ENCODE assay signal across 10 mouse cellular contexts in genomic region chr1:55665137-55665827, GRCm38 (mm10).
DNase-seq lines count a peak whose midpoint lies in the region; ATAC-seq and TF ChIP-seq lines count a peak whose summit lies in the region.
"Had no signal": no experiment of that assay in that cellular context is flagged by ENCODE, and none has a peak within 500 bp of the region (broad histone marks: within the 10 kb centered on the region; RNA-seq: fewer than 3 reads in every experiment).

No protein-coding gene starts in this region.

- peak overlapping the region; percentile 40 for H3K27ac ChIP-seq in heart, adult 2 months
- no peak overlapping the region for H3K27ac ChIP-seq in heart, embryonic 12.5 days (ENCODE audit: poor library complexity, severe bottlenecking)
- H3K27ac ChIP-seq in CH12.LX (ENCODE audit: insufficient read depth, low read depth): no peak overlapping the region
- peak overlapping the region; percentile 86 for H3K27ac ChIP-seq in forebrain, embryonic 15.5 days (replicated peaks)
- H3K27ac ChIP-seq in midbrain, embryonic 12.5 days (replicated peaks): peak overlapping the region; percentile 72
- H3K27ac ChIP-seq: heart, embryonic 15.5 days; limb, embryonic 15.5 days had no signal

- intact Hi-C loops in heart, adult 2 months (cut with DNase I): no loop called here

- H3K36me3 ChIP-seq in heart, adult 2 months (ENCODE audit: control insufficient read depth, insufficient read depth, low read length): no peaks in the 10 kb centered on the region
- H3K36me3 ChIP-seq in heart, embryonic 12.5 days: no peaks in the 10 kb centered on the region
- H3K36me3 ChIP-seq in CH12.LX (replicated peaks in 1 of 2; ENCODE audit: control insufficient read depth in 1 of 2, insufficient read depth in 1 of 2, low read length in 1 of 2): no peaks in the 10 kb centered on the region
- no peaks in the 10 kb centered on the region for H3K36me3 ChIP-seq in forebrain, embryonic 15.5 days
- H3K36me3 ChIP-seq in midbrain, embryonic 12.5 days: no peaks in the 10 kb centered on the region
- H3K36me3 ChIP-seq: heart, embryonic 15.5 days; limb, embryonic 15.5 days had no signal

- H3K4me3 ChIP-seq in heart, adult 2 months: no peak overlapping the region
- no peak overlapping the region for H3K4me3 ChIP-seq in heart, embryonic 12.5 days
- no peak overlapping the region for H3K4me3 ChIP-seq in CH12.LX (replicated peaks in 1 of 3; ENCODE audit: low read depth in 2 of 3, low read length in 2 of 3, poor library complexity in 1 of 3)
- H3K4me3 ChIP-seq in forebrain, embryonic 15.5 days: no peak overlapping the region
- no peak overlapping the region for H3K4me3 ChIP-seq in midbrain, embryonic 12.5 days
- H3K4me3 ChIP-seq: heart, embryonic 15.5 days; limb, embryonic 15.5 days had no signal

- DNase-seq in heart, adult 2 months: peak in 1 of 2 experiments; percentile 14
- no peak for DNase-seq in CH12.LX (ENCODE audit: extremely low read depth)
- no peak for DNase-seq in spleen, adult 18-20 months
- no peak for DNase-seq in spleen, postnatal 4 days (ENCODE audit: low spot score in 2 of 2)
- no peak for DNase-seq in thymus, postnatal 0 days (ENCODE audit: low spot score)

- no peaks in the 10 kb centered on the region for H3K79me2 ChIP-seq in heart, adult 2 months (replicated peaks; ENCODE audit: control insufficient read depth, insufficient read depth, low read length)
- no peaks in the 10 kb centered on the region for H3K79me2 ChIP-seq in CH12.LX (replicated peaks; ENCODE audit: control insufficient read depth, extremely low read depth, insufficient read depth, poor library complexity, severe bottlenecking)

- no peak for ATAC-seq in heart, embryonic 12.5 days (ENCODE audit: insufficient number of reproducible peaks, low FRiP score)
- ATAC-seq in forebrain, embryonic 15.5 days (replicated peaks): peak; percentile 62
- 0 out of 2 replicates have a peak, but pooled peaks have one; percentile 39 for ATAC-seq in midbrain, embryonic 12.5 days (ENCODE audit: low FRiP score, low read depth)

- 43% methylated on average over 10 of the region's 10 CpGs for WGBS in heart, adult 2 months
- 52% methylated on average over 10 of the region's 10 CpGs for WGBS in heart, embryonic 12.5 days
- WGBS in forebrain, embryonic 15.5 days: 45% methylated on average over 10 of the region's 10 CpGs
- WGBS in midbrain, embryonic 12.5 days: 68% methylated on average over 10 of the region's 10 CpGs

- dilution Hi-C loops in CH12.LX (cut with MboI; ENCODE audit: extremely low pct_ligation_motif_present, extremely low pct_unique_long_range_greater_than_20kb, low sequenced_read_pairs): no loop called here

- in situ Hi-C loops in CH12.LX (cut with MboI; ENCODE audit: low pct_ligation_motif_present, low pct_unique_long_range_greater_than_20kb, low sequenced_read_pairs): no loop called here

- TF ChIP-seq POLR2A in heart, adult 2 months (IDR thresholded peaks at IDR 0.05; ENCODE audit: insufficient read depth, low read depth, low read length): no peak
- TF ChIP-seq POLR2A in CH12.LX (IDR thresholded peaks at IDR 0.05; ENCODE audit: low read depth, low read length): no peak

- no peaks in the 10 kb centered on the region for H3K27me3 ChIP-seq in heart, adult 2 months (ENCODE audit: control insufficient read depth, insufficient read depth, low read length)
- no peaks in the 10 kb centered on the region; the same call in 1 of the 2 replicates for H3K27me3 ChIP-seq in heart, embryonic 12.5 days (replicated peaks)
- no peaks in the 10 kb centered on the region for H3K27me3 ChIP-seq in CH12.LX (replicated peaks)
- H3K27me3 ChIP-seq in forebrain, embryonic 15.5 days: no peaks in the 10 kb centered on the region
- peaks cover 20% of the 10 kb centered on the region for H3K27me3 ChIP-seq in midbrain, embryonic 12.5 days
- H3K27me3 ChIP-seq: heart, embryonic 15.5 days; limb, embryonic 15.5 days had no signal

- no peaks in the 10 kb centered on the region for H3K9me3 ChIP-seq in heart, embryonic 12.5 days (replicated peaks)
- H3K9me3 ChIP-seq in CH12.LX (replicated peaks; ENCODE audit: low read length): no peaks in the 10 kb centered on the region
- no peaks in the 10 kb centered on the region for H3K9me3 ChIP-seq in forebrain, embryonic 15.5 days
- H3K9me3 ChIP-seq in midbrain, embryonic 12.5 days: no peaks in the 10 kb centered on the region
- H3K9me3 ChIP-seq: heart, embryonic 15.5 days; limb, embryonic 15.5 days had no signal

- H3K4me1 ChIP-seq in heart, adult 2 months (ENCODE audit: control insufficient read depth, insufficient read depth, low read length): peaks cover 2% of the 10 kb centered on the region
- peaks cover 4% of the 10 kb centered on the region; the same call in 1 of the 2 replicates for H3K4me1 ChIP-seq in heart, embryonic 12.5 days (replicated peaks)
- peaks cover 5 to 16% of the 10 kb centered on the region in 2 experiments for H3K4me1 ChIP-seq in CH12.LX (ENCODE audit: control insufficient read depth in 1 of 2, insufficient read depth in 2 of 2)
- H3K4me1 ChIP-seq in forebrain, embryonic 15.5 days: peaks cover 51% of the 10 kb centered on the region
- H3K4me1 ChIP-seq in midbrain, embryonic 12.5 days: peaks cover 23% of the 10 kb centered on the region
- H3K4me1 ChIP-seq: heart, embryonic 15.5 days had no signal

- TF ChIP-seq RAD21 in CH12.LX (IDR thresholded peaks at IDR 0.05; ENCODE audit: low read depth, low read length): no peak

- H3K4me2 ChIP-seq in heart, embryonic 12.5 days: no peak overlapping the region
- peak overlapping the region; percentile 66; the same call in 1 of the 2 replicates for H3K4me2 ChIP-seq in CH12.LX (ENCODE audit: insufficient read depth, low read depth, poor library complexity, severe bottlenecking)
- H3K4me2 ChIP-seq in forebrain, embryonic 15.5 days (replicated peaks): peak overlapping the region; percentile 3; the same call in 1 of the 2 replicates
- peak overlapping the region; percentile 21; the same call in 1 of the 2 replicates for H3K4me2 ChIP-seq in midbrain, embryonic 12.5 days (replicated peaks)
- H3K4me2 ChIP-seq: heart, embryonic 15.5 days; limb, embryonic 15.5 days had no signal

- no peak for TF ChIP-seq EP300 in heart, adult 2 months (IDR thresholded peaks at IDR 0.05; ENCODE audit: insufficient read depth, low read depth, low read length)
- no peak for TF ChIP-seq EP300 in CH12.LX (IDR thresholded peaks at IDR 0.05; ENCODE audit: low read length)

- no peak overlapping the region for H3K9ac ChIP-seq in heart, adult 2 months (ENCODE audit: low read depth, low read length)
- H3K9ac ChIP-seq in heart, embryonic 12.5 days: no peak overlapping the region
- H3K9ac ChIP-seq in CH12.LX (ENCODE audit: insufficient read depth, low read depth): no peak overlapping the region
- H3K9ac ChIP-seq in forebrain, embryonic 15.5 days (replicated peaks): no peak overlapping the region
- H3K9ac ChIP-seq in midbrain, embryonic 12.5 days (replicated peaks): no peak overlapping the region
- H3K9ac ChIP-seq: heart, embryonic 15.5 days; limb, embryonic 15.5 days had no signal

- no peak for TF ChIP-seq CTCF in heart, adult 2 months (IDR thresholded peaks at IDR 0.05)
- TF ChIP-seq CTCF in CH12.LX (conservative IDR thresholded peaks at IDR 0.05 in 1 of 2, IDR thresholded peaks at IDR 0.05 in 1 of 2; ENCODE audit: low read depth in 2 of 2, low read length in 2 of 2): no peak

TF ChIP-seq in CH12.LX, 34 proteins besides CTCF, POLR2A, EP300 and RAD21:
- TF ChIP-seq MAZ (IDR thresholded peaks at IDR 0.05; ENCODE audit: low read depth, low read length) (no peak), HCFC1 (IDR thresholded peaks at IDR 0.05; ENCODE audit: low read depth, low read length) (no peak), ZC3H11A (IDR thresholded peaks at IDR 0.05; ENCODE audit: low read depth, low read length) (no peak), E2F4 (IDR thresholded peaks at IDR 0.05; ENCODE audit: insufficient replicate concordance, low read depth, low read length) (no peak), SMC3 (IDR thresholded peaks at IDR 0.05; ENCODE audit: low read depth, low read length) (no peak), RCOR1 (conservative IDR thresholded peaks at IDR 0.05; ENCODE audit: low read depth, low read length) (no peak), TBP (conservative IDR thresholded peaks at IDR 0.05; ENCODE audit: low read depth, low read length) (no peak), GABPA (IDR thresholded peaks at IDR 0.05; ENCODE audit: insufficient replicate concordance, low read depth, low read length) (no peak), KAT2A (IDR thresholded peaks at IDR 0.05; ENCODE audit: insufficient replicate concordance, low read length) (no peak), IRF4 (IDR thresholded peaks at IDR 0.05; ENCODE audit: low read depth, low read length) (no peak), UBTF (IDR thresholded peaks at IDR 0.05; ENCODE audit: low read depth, low read length) (no peak), MXI1 (IDR thresholded peaks at IDR 0.05; ENCODE audit: low read depth, low read length) (no peak), MEF2A (IDR thresholded peaks at IDR 0.05; ENCODE audit: borderline replicate concordance, low read depth, low read length) (no peak), SIN3A (IDR thresholded peaks at IDR 0.05; ENCODE audit: low read length) (no peak)

Comparison
In these comparisons a context has a peak if more than half of its experiments do, and no peak if none do; other contexts are left out.
1. H3K27ac ChIP-seq: peak in heart, adult 2 months (single experiment), forebrain, embryonic 15.5 days (single experiment) and midbrain, embryonic 12.5 days (single experiment); none in heart, embryonic 12.5 days (single experiment) and CH12.LX (single experiment).